In genomic region chr10:128933574-128933973, GRCm38 (mm10) we compare ENCODE assay signal across 8 mouse cellular contexts. TPM values are rescaled to one million over a fixed set of nuclear protein-coding genes. Genes with fewer than 3 reads are reported as not detected.
DNase-seq lines count a peak whose midpoint lies in the region; ATAC-seq and TF ChIP-seq lines count a peak whose summit lies in the region.

TSS of gene Itga7 (plus strand) at chr10:128933818.

- peak; percentile 88 for ATAC-seq in forebrain, embryonic 16.5 days
- ATAC-seq in hindbrain, embryonic 11.5 days (ENCODE audit: low FRiP score), result peak; percentile 89
- peak; percentile 76 for ATAC-seq in midbrain, embryonic 15.5 days (replicated peaks)

- peak within 1 kb of the TSS; percentile 50 for H3K9ac ChIP-seq in forebrain, embryonic 16.5 days (replicated peaks; ENCODE audit: low read depth, low read length)
- peak within 1 kb of the TSS; percentile 45 for H3K9ac ChIP-seq in hindbrain, embryonic 11.5 days (ENCODE audit: low read depth, low read length)
- H3K9ac ChIP-seq in midbrain, embryonic 15.5 days, result peak within 1 kb of the TSS; percentile 40; the same call in 1 of the 2 replicates

- DNase-seq in layer of hippocampus, adult 18-20 months (ENCODE audit: low spot score in 2 of 2), result no peak
- DNase-seq in layer of hippocampus, adult 9-11 months, result no peak
- peak; percentile 59 for DNase-seq in brain, embryonic 14.5 days (ENCODE audit: low read depth)
- DNase-seq in hindbrain, embryonic 11.5 days (ENCODE audit: low spot score), result peak; percentile 67
- DNase-seq in left cerebral cortex, postnatal 36 days (ENCODE audit: low spot score in 2 of 2), result no peak
- DNase-seq in MN1 (ENCODE audit: low spot score), result no peak

- TF ChIP-seq CTCF in brain, embryonic 14.5 days (IDR thresholded peaks at IDR 0.05; ENCODE audit: borderline replicate concordance, extremely low read depth, insufficient read depth, insufficient read length), result no peak

- H3K4me3 ChIP-seq in forebrain, embryonic 16.5 days (replicated peaks; ENCODE audit: low read length), result peak within 1 kb of the TSS; percentile 49
- peak within 1 kb of the TSS; percentile 39 for H3K4me3 ChIP-seq in hindbrain, embryonic 11.5 days (ENCODE audit: low read depth, low read length)
- H3K4me3 ChIP-seq in midbrain, embryonic 15.5 days, result peak within 1 kb of the TSS; percentile 45

- peak within 1 kb of the TSS; percentile 82 for H3K4me2 ChIP-seq in forebrain, embryonic 16.5 days (ENCODE audit: low read length)
- peak within 1 kb of the TSS; percentile 80 for H3K4me2 ChIP-seq in hindbrain, embryonic 11.5 days (replicated peaks; ENCODE audit: low read depth, low read length)
- H3K4me2 ChIP-seq in midbrain, embryonic 15.5 days, result peak within 1 kb of the TSS; percentile 88

- peaks cover 50% of the 10 kb centered on the region for H3K27me3 ChIP-seq in forebrain, embryonic 16.5 days (replicated peaks; ENCODE audit: control insufficient read depth, insufficient read depth, low read length)
- H3K27me3 ChIP-seq in hindbrain, embryonic 11.5 days (ENCODE audit: control insufficient read depth, insufficient read depth, low read length), result peaks cover 31% of the 10 kb centered on the region; the same call in 1 of the 2 replicates
- peaks cover 60% of the 10 kb centered on the region for H3K27me3 ChIP-seq in midbrain, embryonic 15.5 days (replicated peaks)

- intact Hi-C loops in left cerebral cortex, postnatal 36 days (cut with DNase I), result no loop called here

- no peak within 1 kb of the TSS for H3K27ac ChIP-seq in forebrain, embryonic 16.5 days (ENCODE audit: low read length)
- H3K27ac ChIP-seq in hindbrain, embryonic 11.5 days (ENCODE audit: low read depth, low read length), result no peak within 1 kb of the TSS
- H3K27ac ChIP-seq in midbrain, embryonic 15.5 days, result no peak within 1 kb of the TSS

- no peak for TF ChIP-seq POLR2A in brain, embryonic 14.5 days (IDR thresholded peaks at IDR 0.05; ENCODE audit: borderline replicate concordance, extremely low read depth, insufficient read depth, insufficient read length, poor library complexity, severe bottlenecking)

- no peaks in the 10 kb centered on the region for H3K9me3 ChIP-seq in forebrain, embryonic 16.5 days (ENCODE audit: control insufficient read depth, low read length)
- no peaks in the 10 kb centered on the region for H3K9me3 ChIP-seq in hindbrain, embryonic 11.5 days (ENCODE audit: control insufficient read depth, low read length)
- no peaks in the 10 kb centered on the region for H3K9me3 ChIP-seq in midbrain, embryonic 15.5 days

- 2% methylated on average over 25 of the region's 26 CpGs for WGBS in forebrain, embryonic 16.5 days
- WGBS in hindbrain, embryonic 11.5 days, result under 1% methylated on average over 26 of the region's 26 CpGs
- 1% methylated on average over 26 of the region's 26 CpGs for WGBS in midbrain, embryonic 15.5 days

- H3K4me1 ChIP-seq in forebrain, embryonic 16.5 days (replicated peaks; ENCODE audit: control insufficient read depth, insufficient read depth, low read length), result peaks cover 12% of the 10 kb centered on the region
- H3K4me1 ChIP-seq in hindbrain, embryonic 11.5 days (replicated peaks; ENCODE audit: control insufficient read depth, insufficient read depth, low read length), result no peaks in the 10 kb centered on the region
- H3K4me1 ChIP-seq in midbrain, embryonic 15.5 days, result peaks cover 10% of the 10 kb centered on the region

- H3K36me3 ChIP-seq in forebrain, embryonic 16.5 days (ENCODE audit: control insufficient read depth, insufficient read depth), result no peaks in the 10 kb centered on the region
- H3K36me3 ChIP-seq in hindbrain, embryonic 11.5 days (ENCODE audit: control insufficient read depth, insufficient read depth, low read length), result no peaks in the 10 kb centered on the region
- H3K36me3 ChIP-seq in midbrain, embryonic 15.5 days (replicated peaks), result no peaks in the 10 kb centered on the region

RNA-seq across cellular contexts. Expression of gene Itga7, which starts in this region (rescaled TPM):
- total RNA-seq in layer of hippocampus, adult 18-20 months (2021), result 10 to 100 TPM; 29.7 to 30.0 TPM
- polyA plus RNA-seq in brain, embryonic 14.5 days (2012; rRNA removed), result 5.8 and 7.1 TPM in 2 replicates
- polyA plus RNA-seq in forebrain, embryonic 16.5 days (2015; fragmentation: Nextera tagmentation; extraction: Ambion mirVana), result 3.1 and 3.4 TPM in 2 replicates
- 1.7 and 3.0 TPM in 2 replicates for polyA plus RNA-seq in hindbrain, embryonic 11.5 days (2014; fragmentation: Nextera tagmentation; extraction: Ambion mirVana)
- 10 to 100 TPM; 13.0 to 16.5 TPM for total RNA-seq in left cerebral cortex, postnatal 36 days (2021)
- polyA plus RNA-seq in midbrain, embryonic 15.5 days (2015; fragmentation: Nextera tagmentation; extraction: Ambion mirVana), result 5.1 and 5.5 TPM in 2 replicates

Comparison
In these comparisons a context has a peak if more than half of its experiments do, and no peak if none do; other contexts are left out.
1. DNase-seq: peak in brain, embryonic 14.5 days (single experiment) and hindbrain, embryonic 11.5 days (single experiment); none in layer of hippocampus, adult 18-20 months (0 of 2), layer of hippocampus, adult 9-11 months (single experiment), left cerebral cortex, postnatal 36 days (0 of 2) and MN1 (single experiment).
2. Peak in every context shown above with its lines, with median percentiles within 50 percentile points of each other: ATAC-seq, H3K4me2 ChIP-seq, H3K4me3 ChIP-seq and H3K9ac ChIP-seq.